9 mouse cellular contexts compared by ENCODE assay signal in genomic region chr15:84800132-84800531, GRCm38 (mm10). TPM values are rescaled to one million over a fixed set of nuclear protein-coding genes. Genes with fewer than 3 reads are reported as not detected.
DNase-seq lines count a peak whose midpoint lies in the region; ATAC-seq and TF ChIP-seq lines count a peak whose summit lies in the region.
"Had no signal": no experiment of that assay in that cellular context is flagged by ENCODE, and none has a peak within 500 bp of the region (broad histone marks: within the 10 kb centered on the region; RNA-seq: fewer than 3 reads in every experiment).

No protein-coding gene starts in this region.

- H3K4me1 ChIP-seq in forebrain, embryonic 11.5 days (replicated peaks; ENCODE audit: control insufficient read depth, insufficient read depth, low read length) = no peaks in the 10 kb centered on the region
- H3K4me1 ChIP-seq in forebrain, embryonic 15.5 days = no peaks in the 10 kb centered on the region
- H3K4me1 ChIP-seq in liver, adult 2 months (ENCODE audit: control insufficient read depth, insufficient read depth, low read length) = no peaks in the 10 kb centered on the region
- H3K4me1 ChIP-seq in liver, embryonic 12.5 days = no peaks in the 10 kb centered on the region
- H3K4me1 ChIP-seq: embryonic facial prominence, embryonic 15.5 days had no signal

- H3K27me3 ChIP-seq in forebrain, embryonic 11.5 days (ENCODE audit: control insufficient read depth, insufficient read depth, low read length) = no peaks in the 10 kb centered on the region
- no peaks in the 10 kb centered on the region for H3K27me3 ChIP-seq in forebrain, embryonic 15.5 days
- H3K27me3 ChIP-seq in liver, adult 2 months (ENCODE audit: control insufficient read depth, insufficient read depth, low read length) = no peaks in the 10 kb centered on the region
- H3K27me3 ChIP-seq in liver, embryonic 12.5 days (replicated peaks) = no peaks in the 10 kb centered on the region
- H3K27me3 ChIP-seq: embryonic facial prominence, embryonic 15.5 days had no signal

- no peak for ATAC-seq in forebrain, embryonic 11.5 days (replicated peaks; ENCODE audit: low FRiP score)
- ATAC-seq in forebrain, embryonic 15.5 days (replicated peaks) = no peak; the same call in 1 of the 2 replicates
- ATAC-seq in liver, embryonic 12.5 days = no peak
- no peak for ATAC-seq in megakaryocyte, adult 5-6 weeks (ENCODE audit: poor library complexity, severe bottlenecking)

- DNase-seq in forebrain, embryonic 11.5 days (ENCODE audit: low spot score) = peak; percentile 67
- DNase-seq in liver, adult 2 months (ENCODE audit: extremely low read depth, low read depth, low spot score) = no peak
- peak; percentile 47 for DNase-seq in NIH3T3 (ENCODE audit: low read depth)
- DNase-seq in lung, postnatal 10 days = peak; percentile 22
- no peak for DNase-seq in embryo, embryonic 11 days

- H3K36me3 ChIP-seq in forebrain, embryonic 11.5 days (ENCODE audit: control insufficient read depth, insufficient read depth, low read length) = peaks cover 42% of the 10 kb centered on the region
- peaks cover 53% of the 10 kb centered on the region for H3K36me3 ChIP-seq in forebrain, embryonic 15.5 days
- H3K36me3 ChIP-seq in liver, adult 2 months (ENCODE audit: control insufficient read depth, insufficient read depth, low read length) = no peaks in the 10 kb centered on the region
- H3K36me3 ChIP-seq in liver, embryonic 12.5 days = 0 out of 2 replicates have a peak, but pooled peaks cover 10% of the 10 kb centered on the region

- no peaks in the 10 kb centered on the region for H3K9me3 ChIP-seq in forebrain, embryonic 11.5 days (ENCODE audit: control insufficient read depth, low read length)
- no peaks in the 10 kb centered on the region for H3K9me3 ChIP-seq in forebrain, embryonic 15.5 days
- no peaks in the 10 kb centered on the region for H3K9me3 ChIP-seq in liver, embryonic 12.5 days (replicated peaks)
- H3K9me3 ChIP-seq: embryonic facial prominence, embryonic 15.5 days had no signal

- 91% methylated on average over 5 of the region's 5 CpGs for WGBS in forebrain, embryonic 11.5 days
- WGBS in forebrain, embryonic 15.5 days = 71% methylated on average over 5 of the region's 5 CpGs
- WGBS in liver, adult 2 months = 82% methylated on average over 5 of the region's 5 CpGs
- 79% methylated on average over 5 of the region's 5 CpGs for WGBS in liver, embryonic 12.5 days (ENCODE audit: insufficient replicate concordance)

- TF ChIP-seq POLR2A in liver, adult 2 months (IDR thresholded peaks at IDR 0.05; ENCODE audit: extremely low read depth, insufficient read depth, low read length) = no peak

- TF ChIP-seq CTCF in liver, adult 2 months (IDR thresholded peaks at IDR 0.05; ENCODE audit: low read depth, low read length) = peak; percentile 32; the same call in 1 of the 2 replicates

- no peak overlapping the region for H3K9ac ChIP-seq in forebrain, embryonic 11.5 days (ENCODE audit: low read length)
- H3K9ac ChIP-seq in forebrain, embryonic 15.5 days (replicated peaks) = no peak overlapping the region
- no peak overlapping the region for H3K9ac ChIP-seq in liver, adult 2 months (ENCODE audit: low read depth, low read length)
- no peak overlapping the region for H3K9ac ChIP-seq in liver, embryonic 12.5 days
- H3K9ac ChIP-seq: embryonic facial prominence, embryonic 15.5 days had no signal

- no peak overlapping the region for H3K27ac ChIP-seq in forebrain, embryonic 11.5 days (ENCODE audit: low read depth, low read length)
- H3K27ac ChIP-seq in forebrain, embryonic 15.5 days (replicated peaks) = no peak overlapping the region
- no peak overlapping the region for H3K27ac ChIP-seq in liver, adult 2 months (replicated peaks; ENCODE audit: insufficient read depth, low read depth, low read length)
- no peak overlapping the region for H3K27ac ChIP-seq in liver, embryonic 12.5 days
- H3K27ac ChIP-seq: embryonic facial prominence, embryonic 15.5 days had no signal

- no peak overlapping the region for H3K4me2 ChIP-seq in forebrain, embryonic 11.5 days (ENCODE audit: low read depth, low read length, severe bottlenecking)
- H3K4me2 ChIP-seq in forebrain, embryonic 15.5 days (replicated peaks) = no peak overlapping the region
- no peak overlapping the region for H3K4me2 ChIP-seq in liver, embryonic 12.5 days
- H3K4me2 ChIP-seq: embryonic facial prominence, embryonic 15.5 days had no signal

- H3K4me3 ChIP-seq in forebrain, embryonic 11.5 days (ENCODE audit: low read depth, low read length) = no peak overlapping the region
- H3K4me3 ChIP-seq in forebrain, embryonic 15.5 days = no peak overlapping the region
- no peak overlapping the region for H3K4me3 ChIP-seq in liver, adult 2 months (ENCODE audit: insufficient read depth, low read depth, low read length)
- no peak overlapping the region for H3K4me3 ChIP-seq in liver, embryonic 12.5 days
- H3K4me3 ChIP-seq: embryonic facial prominence, embryonic 15.5 days had no signal

- H3K79me2 ChIP-seq in liver, adult 2 months (ENCODE audit: control insufficient read depth, insufficient read depth, low read length) = no peaks in the 10 kb centered on the region

RNA-seq across cellular contexts. Expression of gene Phf21b, which starts 55.7 kb away (rescaled TPM):
- polyA plus RNA-seq in forebrain, embryonic 11.5 days (2014; fragmentation: Nextera tagmentation; extraction: Ambion mirVana) = 26.6 and 32.2 TPM in 2 replicates
- 11.0 and 13.0 TPM in 2 replicates for polyA plus RNA-seq in forebrain, embryonic 15.5 days (2015; fragmentation: Nextera tagmentation; extraction: Ambion mirVana)
- 0.07 and 0.28 TPM in 2 replicates for total RNA-seq in liver, adult 2 months (2014; rRNA removed)
- polyA plus RNA-seq in liver, adult 2 months (2012; rRNA removed) = 0.19 and 0.29 TPM in 2 replicates
- 0.04 and 0.06 TPM in 2 replicates for polyA plus RNA-seq in liver, embryonic 12.5 days (2016; fragmentation: Nextera tagmentation; extraction: Ambion mirVana)
- total RNA-seq in megakaryocyte, adult 5-6 weeks (2015) = 0.09 and 0.14 TPM in 2 replicates
- total RNA-seq in megakaryocyte, adult 5-6 weeks (2017) = 0.22 and 0.69 TPM in 2 replicates

Comparison
In these comparisons a context has a peak if more than half of its experiments do, and no peak if none do; other contexts are left out.
1. DNase-seq: peak in forebrain, embryonic 11.5 days (single experiment), NIH3T3 (single experiment) and lung, postnatal 10 days (single experiment); none in liver, adult 2 months (single experiment) and embryo, embryonic 11 days (single experiment).